Mouse (Mus musculus): ENCODE results near the gene Hs2st1.

Gene Hs2st1

GRCm38 (mm10) chr3:144398166-144398565 lies 171.8 kb downstream of the Hs2st1 start:
- no peak for DNase-seq (ENCODE audit: low spot score in 2 of 2)

- no peak for DNase-seq (ENCODE audit: low spot score in 2 of 2)
Observed at GRCm38 (mm10) chr3:144396478-144396877, 173.5 kb downstream of the Hs2st1 start.

- no peak for DNase-seq (ENCODE audit: low spot score in 2 of 2)
Observed at GRCm38 (mm10) chr3:144394454-144394943, 175.5 kb downstream of the Hs2st1 start.

GRCm38 (mm10) chr3:144386446-144386845 lies 183.5 kb downstream of the Hs2st1 start:
- no peak for DNase-seq (ENCODE audit: low spot score in 2 of 2)

- no peak for DNase-seq (ENCODE audit: low spot score in 2 of 2)
Observed at GRCm38 (mm10) chr3:144384648-144385047, 185.3 kb downstream of the Hs2st1 start.

GRCm38 (mm10) chr3:144381431-144381980 lies 188.5 kb downstream of the Hs2st1 start:
- DNase-seq (ENCODE audit: low spot score in 2 of 2) = no peak

GRCm38 (mm10) chr3:144380921-144381320 lies 189.1 kb downstream of the Hs2st1 start:
- DNase-seq (ENCODE audit: low spot score in 2 of 2) = peak; percentile 35 to 53

GRCm38 (mm10) chr3:144379801-144380200 lies 190.2 kb downstream of the Hs2st1 start:
- DNase-seq (ENCODE audit: low spot score in 2 of 2) = no peak

Data from spleen, postnatal 14 days (tissue).